Mouse (Mus musculus) MEL (cell line): ENCODE results near the gene Rbfox3. TPM values are rescaled to one million over a fixed set of nuclear protein-coding genes. Genes with fewer than 3 reads are reported as not detected.

Experiments used
- DNase-seq: peaks from one replicate; pipeline ENCODE4 v3.0.0; 2011; ENCODE audit warnings: low read depth, low spot score
- H3K27ac ChIP-seq: 2 replicates; pipeline ENCODE4 v1.5.1; 2012; ENCODE audit warnings: low read depth, mild to moderate bottlenecking, control low read depth, low read length, moderate library complexity; ENCODE audit not compliant: control insufficient read depth
- H3K27me3 ChIP-seq, 2 experiments: fragments of 150-350 bp in 1 of 2; sonication (generic) in 1 of 2; 2 replicates each; pipeline ENCODE4 v1.6.1; 2012; ENCODE audit warnings: low read length in 2 of 2, mild to moderate bottlenecking in 2 of 2, improper control_type of control experiment in 1 of 2, moderate library complexity in 1 of 2; ENCODE audit not compliant: insufficient read depth in 2 of 2, control insufficient read depth in 1 of 2
- H3K36me3 ChIP-seq, 2 experiments: 2 replicates each; pipeline ENCODE4 v1.6.1; 2012 to 2014; ENCODE audit warnings: low read length in 2 of 2, improper control_type of control experiment in 1 of 2, inconsistent platforms in 1 of 2, mild to moderate bottlenecking in 1 of 2; ENCODE audit not compliant: insufficient read depth in 2 of 2, control insufficient read depth in 1 of 2
- H3K4me1 ChIP-seq, 2 experiments: fragments of 150-350 bp in 1 of 2; sonication (generic) in 1 of 2; 2 replicates each; pipeline ENCODE4 v1.6.1; 2012; ENCODE audit warnings: low read length in 2 of 2, improper control_type of control experiment in 1 of 2, mild to moderate bottlenecking in 1 of 2; ENCODE audit not compliant: insufficient read depth in 2 of 2, control insufficient read depth in 1 of 2
- H3K4me3 ChIP-seq, 2 experiments: fragments of 150-350 bp in 1 of 2; sonication (generic) in 1 of 2; 2 replicates each; pipeline ENCODE4 v1.5.1; 2012; ENCODE audit warnings: low read depth in 2 of 2, low read length in 2 of 2, mild to moderate bottlenecking in 2 of 2, moderate library complexity in 2 of 2, control low read depth in 1 of 2, improper control_type of control experiment in 1 of 2; ENCODE audit not compliant: control insufficient read depth in 1 of 2, insufficient read depth in 1 of 2
- H3K79me2 ChIP-seq: 2 replicates; pipeline ENCODE4 v1.6.1; 2012; ENCODE audit warnings: mild to moderate bottlenecking, low read length, moderate library complexity; ENCODE audit not compliant: control insufficient read depth, poor library complexity, insufficient read depth
- H3K9ac ChIP-seq: 2 replicates; pipeline ENCODE4 v1.6.1; 2012; ENCODE audit warnings: low read depth, mild to moderate bottlenecking, control low read depth, low read length, moderate library complexity; ENCODE audit not compliant: control insufficient read depth, poor library complexity, severe bottlenecking
- H3K9me3 ChIP-seq: fragments of 150-350 bp; sonication (generic); replicated peaks from 2 replicates; pipeline ENCODE4 v1.6.1; 2012; ENCODE audit warnings: mild to moderate bottlenecking, low read length, improper control_type of control experiment, moderate library complexity; ENCODE audit not compliant: insufficient read depth
- GATA1 ChIP-seq: IDR thresholded peaks from 2 replicates; pipeline ENCODE4 v1.6.1; 2011; ENCODE audit warnings: low read depth, low read length, improper control_type of control experiment
- JUND ChIP-seq: IDR thresholded peaks from 2 replicates; pipeline ENCODE4 v1.6.1; 2011; ENCODE audit warnings: low read depth, mild to moderate bottlenecking, improper control_type of control experiment, low read length
- MAFK ChIP-seq: IDR thresholded peaks from 2 replicates; pipeline ENCODE4 v1.6.1; 2011; ENCODE audit warnings: low read depth, mild to moderate bottlenecking, low read length, improper control_type of control experiment, borderline replicate concordance
- MEF2A ChIP-seq: IDR thresholded peaks from 2 replicates; pipeline ENCODE4 v1.6.1; 2014; ENCODE audit warnings: low read depth, mild to moderate bottlenecking, inconsistent platforms, low read length, improper control_type of control experiment; ENCODE audit not compliant: poor library complexity, insufficient replicate concordance, severe bottlenecking; ENCODE audit errors: extremely low read depth
- MXI1 ChIP-seq: IDR thresholded peaks from 2 replicates; pipeline ENCODE4 v1.6.1; 2011; ENCODE audit warnings: mild to moderate bottlenecking, low read depth, low read length, improper control_type of control experiment
- MYB ChIP-seq: IDR thresholded peaks from 2 replicates; pipeline ENCODE4 v1.6.1; 2011; ENCODE audit warnings: mild to moderate bottlenecking, low read depth, low read length, improper control_type of control experiment
- POLR2AphosphoS5 ChIP-seq: IDR thresholded peaks from 2 replicates; pipeline ENCODE4 v1.6.1; 2012; ENCODE audit warnings: low read depth, borderline replicate concordance, mild to moderate bottlenecking, inconsistent platforms, low read length, moderate library complexity, mixed read lengths
- SMC3 ChIP-seq: IDR thresholded peaks from 2 replicates; pipeline ENCODE4 v1.6.1; 2011; ENCODE audit warnings: low read depth, low read length, improper control_type of control experiment
- TBP ChIP-seq: IDR thresholded peaks from 2 replicates; pipeline ENCODE4 v1.8.0; 2011; ENCODE audit warnings: low read depth, low read length, improper control_type of control experiment
- UBTF ChIP-seq: IDR thresholded peaks from 2 replicates; pipeline ENCODE4 v1.6.1; 2012; ENCODE audit warnings: low read depth, mild to moderate bottlenecking, inconsistent platforms, low read length, improper control_type of control experiment, moderate library complexity, borderline replicate concordance; ENCODE audit not compliant: insufficient read depth
- USF2 ChIP-seq, 2 experiments: IDR thresholded peaks; 2 replicates each; pipeline ENCODE4 v1.6.1; 2011 to 2012; ENCODE audit warnings: improper control_type of control experiment in 2 of 2, low read length in 2 of 2, borderline replicate concordance in 1 of 2, inconsistent platforms in 1 of 2, low read depth in 1 of 2, mild to moderate bottlenecking in 1 of 2; ENCODE audit not compliant: insufficient read depth in 1 of 2
- ZKSCAN1 ChIP-seq: IDR thresholded peaks from 2 replicates; pipeline ENCODE4 v1.6.1; 2012; ENCODE audit warnings: low read depth, mild to moderate bottlenecking, inconsistent platforms, low read length, improper control_type of control experiment, moderate library complexity
- ZMIZ1 ChIP-seq: IDR thresholded peaks from 2 replicates; pipeline ENCODE4 v1.6.1; 2012; ENCODE audit warnings: low read depth, mild to moderate bottlenecking, inconsistent platforms, low read length, improper control_type of control experiment, moderate library complexity
- polyA plus RNA-seq, 2 experiments: library from polyadenylated mRNA; stranded (reverse) in 1 of 2; unstranded in 1 of 2; fragments of >175 nt in 1 of 2; fragments of >200 nt in 1 of 2; gene quantifications; 2 replicates each; pipeline versions ENCODE4 v1.2.1 to v1.2.4; 2012; ENCODE audit warnings: low replicate concordance in 2 of 2, low read depth in 1 of 2; ENCODE audit not compliant: insufficient read length in 2 of 2, insufficient read depth in 1 of 2, missing spikeins in 1 of 2
- total RNA-seq: library from RNA; depleted of rRNA; stranded (reverse); fragments of 300-350 nt; gene quantifications from 2 replicates; pipeline ENCODE4 v1.2.3, GENCODE M21; 2012

Gene Rbfox3
- total and polyA plus RNA-seq, 3 experiments: not detected

GRCm38 (mm10) chr11:118679736-118680410, 231.5 kb downstream of the Rbfox3 start:
- H3K27me3 ChIP-seq: no peaks in the 10 kb centered on the region
- DNase-seq: no peak
- TF ChIP-seq SMC3 (no peak), ZKSCAN1 (no peak), JUND (no peak), UBTF (no peak), USF2 (IDR thresholded peaks at IDR 0.05; ENCODE audit: borderline replicate concordance in 1 of 2, insufficient read depth in 1 of 2, low read depth in 1 of 2, low read length in 2 of 2) (no peak), MAFK (no peak), POLR2AphosphoS5 (no peak), MXI1 (no peak), TBP (no peak)

GRCm38 (mm10) chr11:118678515-118679104, 232.8 kb downstream of the Rbfox3 start:
- Histone ChIP-seq H3K9me3 (no peaks in the 10 kb centered on the region), H3K27ac (no peak overlapping the region), H3K79me2 (no peaks in the 10 kb centered on the region), H3K36me3 (no peaks in the 10 kb centered on the region), H3K9ac (no peak overlapping the region), H3K4me3 (no peak overlapping the region), H3K4me1 (no peaks in the 10 kb centered on the region), H3K27me3 (no peaks in the 10 kb centered on the region)
- no peak for DNase-seq
- TF ChIP-seq MEF2A (no peak), MYB (no peak), ZKSCAN1 (no peak)

More at GRCm38 (mm10) chr11:118679736-118680410, 231.5 kb downstream of the Rbfox3 start:
- no peak overlapping the region for H3K4me3 ChIP-seq
- H3K27ac ChIP-seq: no peak overlapping the region
- H3K79me2 ChIP-seq: no peaks in the 10 kb centered on the region
- H3K9ac ChIP-seq: no peak overlapping the region
- no peaks in the 10 kb centered on the region for H3K4me1 ChIP-seq
- H3K36me3 ChIP-seq: no peaks in the 10 kb centered on the region
- H3K9me3 ChIP-seq: no peaks in the 10 kb centered on the region

GRCm38 (mm10) chr11:118677277-118677676, 234.1 kb downstream of the Rbfox3 start:
- Histone ChIP-seq H3K4me1 (no peaks in the 10 kb centered on the region), H3K27ac (no peak overlapping the region), H3K9ac (no peak overlapping the region), H3K4me3 (no peak overlapping the region), H3K36me3 (no peaks in the 10 kb centered on the region), H3K79me2 (no peaks in the 10 kb centered on the region), H3K27me3 (no peaks in the 10 kb centered on the region), H3K9me3 (no peaks in the 10 kb centered on the region)
- no peak for TF ChIP-seq ZMIZ1
- no peak for TF ChIP-seq GATA1
- no peak for DNase-seq
